Mouse (Mus musculus) forebrain, embryonic 14.5 days (tissue): ENCODE results near the gene Rgs16. TPM values are rescaled to one million over a fixed set of nuclear protein-coding genes. Genes with fewer than 3 reads are reported as not detected.

Experiments used
- ATAC-seq: fragments of 200-750 bp; cut with Nextera tagmentation; 2 replicates; pipeline ENCODE4 v1.8.0; 2017; ENCODE audit warnings: mild to moderate bottlenecking, moderate library complexity
- DNase-seq: peaks from one replicate; pipeline ENCODE4 v3.0.0-alpha.2; 2015; ENCODE audit warnings: low spot score
- H3K27ac ChIP-seq: fragments of 300-500 bp; sonication (generic); 2 replicates; pipeline ENCODE4 v1.5.1; 2014; ENCODE audit warnings: low read depth, mild to moderate bottlenecking, control low read depth, low read length, moderate library complexity
- H3K27me3 ChIP-seq: fragments of 300-500 bp; sonication (generic); replicated peaks from 2 replicates; pipeline ENCODE4 v1.6.1; 2014; ENCODE audit warnings: low read length, control low read depth, mixed read lengths; ENCODE audit not compliant: control insufficient read depth, insufficient read depth
- H3K36me3 ChIP-seq: fragments of 300-500 bp; sonication (generic); 2 replicates; pipeline ENCODE4 v1.6.1; 2014; ENCODE audit warnings: low read length, control low read depth; ENCODE audit not compliant: control insufficient read depth, insufficient read depth
- H3K4me1 ChIP-seq: fragments of 300-500 bp; sonication (generic); 2 replicates; pipeline ENCODE4 v1.6.1; 2014; ENCODE audit warnings: antibody characterized with exemption, low read length, control low read depth; ENCODE audit not compliant: control insufficient read depth, insufficient read depth
- H3K4me2 ChIP-seq: fragments of 300-500 bp; sonication (generic); 2 replicates; pipeline ENCODE4 v1.6.1; 2014; ENCODE audit warnings: mild to moderate bottlenecking, control low read depth, low read length
- H3K4me3 ChIP-seq: fragments of 300-500 bp; sonication (generic); 2 replicates; pipeline ENCODE4 v1.5.1; 2014; ENCODE audit warnings: low read depth, low read length, control low read depth
- H3K9ac ChIP-seq: fragments of 300-500 bp; sonication (generic); 2 replicates; pipeline ENCODE4 v1.6.1; 2014; ENCODE audit warnings: mild to moderate bottlenecking, low read length, control low read depth, moderate library complexity
- H3K9me3 ChIP-seq: fragments of 300-500 bp; sonication (generic); replicated peaks from 2 replicates; pipeline ENCODE4 v1.6.1; 2016; ENCODE audit warnings: low read length, control low read depth, mixed read lengths; ENCODE audit not compliant: control insufficient read depth
- WGBS: fragments of 180-500 bp; shearing (Covaris S2); extraction: QIAGEN DNeasy Blood & Tissue Kit; methylation state at CpG from one replicate; pipeline ENCODE4 v1.1.7; 2014; 5-methylcytosine and 5-hydroxymethylcytosine counted together
- polyA plus RNA-seq: library from polyadenylated mRNA; unstranded; fragments of >200 nt; fragmentation: Nextera tagmentation; extraction: Ambion mirVana; gene quantifications from 2 replicates; pipeline ENCODE4 v1.2.1, GENCODE M21; 2014

The Rgs16 gene
- polyA plus RNA-seq, 1 experiment from 2014 or later = 20.0 TPM

DNA sequence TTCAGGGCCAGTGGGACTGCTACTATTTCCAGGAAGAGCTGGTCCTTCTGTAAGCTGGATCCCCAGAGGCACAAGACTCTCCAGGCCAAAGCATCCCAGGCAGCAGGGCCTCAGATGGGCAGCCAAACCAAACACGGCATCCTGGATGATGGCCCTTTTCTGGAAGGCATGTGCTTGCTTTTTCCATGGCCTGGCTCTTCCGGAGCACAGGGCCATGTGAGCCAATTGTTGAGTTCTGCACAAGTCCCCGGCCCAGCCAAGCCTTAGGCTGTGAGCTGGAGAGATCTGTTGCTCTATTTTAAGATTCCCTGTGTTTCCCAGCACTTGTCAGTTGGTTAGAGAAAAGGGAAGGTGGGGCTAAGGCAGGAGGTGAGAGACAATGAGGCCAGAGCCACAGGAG is 9.5 kb upstream of the Rgs16 start:
- Histone ChIP-seq H3K4me3 (no peak overlapping the region), H3K4me2 (no peak overlapping the region), H3K36me3 (no peaks in the 10 kb centered on the region), H3K4me1 (no peaks in the 10 kb centered on the region), H3K27ac (no peak overlapping the region), H3K9me3 (no peaks in the 10 kb centered on the region), H3K9ac (no peak overlapping the region), H3K27me3 (no peaks in the 10 kb centered on the region)
- ATAC-seq (no peak), DNase-seq (no peak)
- 47% methylated on average over 3 of the region's 3 CpGs for WGBS

DNA sequence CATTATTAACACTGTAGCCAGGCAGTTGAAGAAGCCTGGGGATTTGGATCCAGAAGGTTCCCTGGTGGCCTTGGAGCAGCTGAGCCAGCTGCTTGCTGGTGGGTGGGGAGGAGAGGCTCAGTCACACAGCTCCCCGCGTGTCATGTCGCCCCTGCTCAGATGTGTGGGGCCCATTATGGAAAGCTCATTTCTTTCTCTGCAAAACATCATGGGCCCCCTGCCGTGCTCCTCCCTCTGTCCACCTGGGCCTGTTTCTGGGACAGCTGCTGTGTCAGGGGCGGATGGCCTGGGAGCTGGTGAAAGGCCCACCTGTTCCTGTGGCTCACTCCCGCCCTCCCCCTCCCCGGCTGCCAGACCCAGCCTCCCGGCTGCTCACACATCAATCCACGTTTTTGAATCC is 7.0 kb upstream of the Rgs16 start:
- 39% methylated on average over 9 of the region's 9 CpGs for WGBS
- ATAC-seq = peak; percentile 30; the same call in 1 of the 2 replicates

DNA sequence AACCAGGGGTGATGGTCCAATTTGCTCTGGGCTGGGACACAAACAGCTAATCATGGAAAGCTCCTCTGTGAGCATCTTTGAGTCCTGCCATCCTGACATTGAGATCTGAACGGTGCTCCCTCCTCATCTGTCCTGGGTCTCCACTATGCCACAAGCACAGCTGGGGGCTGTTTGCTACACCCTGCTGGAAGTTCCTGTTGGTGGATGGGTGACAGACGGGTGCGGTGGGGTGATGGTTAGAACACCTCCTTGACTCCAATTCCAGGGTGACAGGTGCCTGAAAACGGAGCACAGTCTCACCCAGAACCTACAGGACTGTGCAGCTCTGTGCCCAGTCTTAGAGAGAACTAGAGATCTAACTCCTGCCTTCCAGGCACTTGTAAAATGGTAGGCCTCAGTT is 5.3 kb upstream of the Rgs16 start:
- H3K9ac ChIP-seq = no peak overlapping the region
- no peaks in the 10 kb centered on the region for H3K36me3 ChIP-seq
- no peak for DNase-seq
- H3K4me1 ChIP-seq = peaks cover 19% of the 10 kb centered on the region
- 93% methylated on average over 4 of the region's 4 CpGs for WGBS
- no peaks in the 10 kb centered on the region for H3K27me3 ChIP-seq
- H3K27ac ChIP-seq = no peak overlapping the region
- H3K4me3 ChIP-seq = no peak overlapping the region
- no peaks in the 10 kb centered on the region for H3K9me3 ChIP-seq
- H3K4me2 ChIP-seq = no peak overlapping the region
- ATAC-seq = no peak

More for the DNA sequence above, 7.0 kb upstream of the Rgs16 start:
- H3K9ac ChIP-seq = no peak overlapping the region
- peak; percentile 22 for DNase-seq
- no peak overlapping the region for H3K27ac ChIP-seq
- H3K4me1 ChIP-seq = peaks cover 13% of the 10 kb centered on the region
- H3K4me3 ChIP-seq = no peak overlapping the region
- no peaks in the 10 kb centered on the region for H3K36me3 ChIP-seq
- no peak overlapping the region for H3K4me2 ChIP-seq
- H3K9me3 ChIP-seq = no peaks in the 10 kb centered on the region
- H3K27me3 ChIP-seq = no peaks in the 10 kb centered on the region

DNA sequence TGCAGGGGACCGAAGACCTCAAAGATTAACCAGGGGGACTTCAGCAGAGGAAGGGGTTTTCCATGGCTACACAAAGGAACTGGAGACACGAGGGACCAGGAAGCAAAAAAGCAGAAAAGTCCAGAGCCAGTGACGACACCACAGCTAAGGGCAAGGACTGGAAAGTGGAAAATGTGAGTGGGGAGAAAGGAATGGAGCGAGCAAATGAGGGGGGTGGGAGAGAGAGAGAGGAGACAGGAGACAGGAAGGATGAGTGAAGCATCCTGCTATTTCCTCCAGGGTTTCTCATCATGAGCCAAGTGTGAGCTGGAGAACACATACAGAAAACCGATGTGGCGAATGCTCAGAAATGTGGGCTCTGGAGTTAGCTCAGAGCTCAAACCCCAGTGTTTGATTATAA is 4.1 kb upstream of the Rgs16 start:
- WGBS = 74% methylated on average over 6 of the region's 6 CpGs
- Histone ChIP-seq H3K4me2 (no peak overlapping the region), H3K9ac (no peak overlapping the region), H3K4me3 (no peak overlapping the region), H3K36me3 (no peaks in the 10 kb centered on the region), H3K9me3 (no peaks in the 10 kb centered on the region), H3K27me3 (no peaks in the 10 kb centered on the region), H3K4me1 (peaks cover 19% of the 10 kb centered on the region), H3K27ac (no peak overlapping the region)
- DNase-seq = no peak
- ATAC-seq = no peak

DNA sequence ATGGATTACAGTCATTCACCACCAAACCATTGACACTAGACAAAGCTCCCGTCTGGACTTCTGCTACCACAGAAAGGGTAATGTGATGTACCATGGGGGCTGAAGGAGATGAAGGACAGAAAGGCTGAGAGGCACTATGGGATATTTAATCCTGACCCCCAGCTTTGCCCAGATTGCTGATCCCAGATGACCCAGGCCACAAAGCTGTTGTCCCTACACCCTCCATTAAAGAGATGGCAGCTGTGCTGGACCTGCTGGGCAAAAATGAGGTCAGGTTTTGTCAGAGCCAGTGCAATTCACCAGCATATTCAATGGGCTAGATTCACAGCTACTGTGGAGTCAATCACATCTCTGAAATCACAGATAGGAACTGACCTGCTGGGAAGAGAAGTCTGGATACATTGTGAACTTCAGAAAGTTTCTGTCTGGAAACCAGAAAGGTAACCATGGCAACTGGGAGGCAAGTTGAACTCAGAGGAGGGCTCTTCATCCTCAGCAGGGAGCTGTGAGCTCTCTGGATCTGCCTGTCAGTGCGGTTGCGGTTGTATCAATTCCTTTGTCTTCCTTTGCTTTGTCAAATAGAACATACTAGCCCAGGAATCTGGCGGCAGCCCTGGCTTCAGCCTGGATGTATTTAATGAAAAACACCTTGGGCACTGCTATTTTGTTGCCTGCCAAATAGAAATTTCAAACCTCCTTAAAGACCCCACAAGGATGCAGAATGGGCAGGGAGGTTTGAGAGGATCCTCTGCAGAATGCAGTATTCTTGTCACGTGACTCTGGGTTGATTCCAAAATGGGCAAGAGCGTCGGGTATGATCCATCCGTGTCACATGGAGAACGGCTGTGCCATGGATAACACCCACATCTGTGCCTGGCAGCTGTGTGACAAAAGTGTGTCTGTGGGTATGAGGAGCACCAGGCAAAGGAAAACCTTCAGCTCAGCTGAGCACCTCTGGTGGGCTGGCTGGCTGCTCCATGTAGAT is 2.8 kb upstream of the Rgs16 start:
- DNase-seq (peak; percentile 79), ATAC-seq (peak; percentile 24; the same call in 1 of the 2 replicates)
- Histone ChIP-seq H3K27me3 (no peaks in the 10 kb centered on the region), H3K36me3 (no peaks in the 10 kb centered on the region), H3K4me1 (peaks cover 19% of the 10 kb centered on the region), H3K27ac (peak overlapping the region; percentile 69), H3K4me2 (no peak overlapping the region), H3K9me3 (no peaks in the 10 kb centered on the region), H3K9ac (no peak overlapping the region), H3K4me3 (no peak overlapping the region)
- WGBS = 35% methylated on average over 9 of the region's 9 CpGs

DNA sequence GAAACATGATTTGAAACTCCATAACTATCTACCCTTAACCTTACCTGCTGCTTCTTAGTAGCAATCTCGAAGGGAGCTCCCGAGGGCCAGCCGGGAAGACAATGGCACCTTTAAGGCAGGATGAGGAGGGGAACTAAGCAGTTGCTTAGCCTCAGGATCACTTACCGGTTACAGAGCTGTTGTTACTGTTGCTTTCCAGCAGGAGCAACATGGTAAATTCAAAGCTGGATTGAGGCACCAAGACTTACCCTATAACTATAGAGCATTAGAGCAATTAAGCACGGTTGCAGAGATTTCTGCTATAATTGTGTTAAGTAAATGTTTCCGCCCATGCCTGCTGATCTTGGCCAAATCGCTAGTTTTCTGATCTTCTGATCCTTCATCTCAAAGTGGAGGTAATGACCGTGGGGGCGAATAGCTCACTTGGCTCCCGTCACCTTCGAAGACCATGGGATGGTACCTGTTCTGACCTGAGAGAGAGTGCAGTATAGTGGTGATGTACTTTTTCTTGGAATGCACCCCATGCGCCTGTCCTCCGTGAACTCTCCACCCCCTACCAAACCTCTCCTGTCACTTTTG is 623 bp upstream of the Rgs16 start:
- H3K4me1 ChIP-seq = peaks cover 19% of the 10 kb centered on the region
- ATAC-seq (0 out of 2 replicates have a peak, but pooled peaks have one; percentile 18), DNase-seq (peak; percentile 37)
- no peaks in the 10 kb centered on the region for H3K27me3 ChIP-seq
- peak overlapping the region; percentile 74 for H3K4me2 ChIP-seq
- peaks cover 16% of the 10 kb centered on the region for H3K36me3 ChIP-seq
- WGBS = 17% methylated on average over 13 of the region's 13 CpGs
- no peak overlapping the region for H3K27ac ChIP-seq
- H3K9me3 ChIP-seq = no peaks in the 10 kb centered on the region
- H3K9ac ChIP-seq = peak overlapping the region; percentile 70; the same call in 1 of the 2 replicates
- peak overlapping the region; percentile 50 for H3K4me3 ChIP-seq

DNA sequence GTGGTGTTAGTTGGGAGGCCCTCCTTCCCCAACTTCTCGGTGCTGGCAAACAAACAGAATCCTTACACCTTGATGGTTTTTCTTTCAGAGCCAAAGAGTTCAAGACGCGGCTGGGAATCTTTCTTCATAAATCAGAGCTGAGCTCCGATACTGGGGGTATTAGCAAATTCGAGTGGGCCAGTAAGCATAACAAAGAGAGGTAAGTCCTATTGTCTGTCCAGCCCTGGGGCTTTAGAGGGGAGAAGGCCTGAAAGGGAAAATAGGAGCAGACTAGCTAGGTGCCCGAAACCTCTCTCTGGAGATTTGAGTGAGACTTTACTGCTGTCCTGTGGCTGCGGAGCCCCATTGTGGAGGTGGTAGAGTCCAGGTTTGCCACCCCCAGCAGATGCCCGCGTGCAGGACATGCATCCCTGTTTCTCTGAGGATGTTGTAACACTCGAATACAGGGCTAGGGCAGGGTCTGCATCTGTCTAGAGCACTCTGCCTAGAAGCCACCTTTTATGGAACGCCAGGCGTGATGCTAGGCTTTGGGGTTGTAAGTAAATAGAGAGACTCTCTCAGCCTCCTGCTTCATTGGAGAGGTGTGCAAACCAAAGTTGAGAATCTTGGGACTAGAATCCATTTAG is 739 bp downstream of the Rgs16 start:
- WGBS = 24% methylated on average over 12 of the region's 12 CpGs
- H3K9ac ChIP-seq = peak overlapping the region; percentile 70

DNA sequence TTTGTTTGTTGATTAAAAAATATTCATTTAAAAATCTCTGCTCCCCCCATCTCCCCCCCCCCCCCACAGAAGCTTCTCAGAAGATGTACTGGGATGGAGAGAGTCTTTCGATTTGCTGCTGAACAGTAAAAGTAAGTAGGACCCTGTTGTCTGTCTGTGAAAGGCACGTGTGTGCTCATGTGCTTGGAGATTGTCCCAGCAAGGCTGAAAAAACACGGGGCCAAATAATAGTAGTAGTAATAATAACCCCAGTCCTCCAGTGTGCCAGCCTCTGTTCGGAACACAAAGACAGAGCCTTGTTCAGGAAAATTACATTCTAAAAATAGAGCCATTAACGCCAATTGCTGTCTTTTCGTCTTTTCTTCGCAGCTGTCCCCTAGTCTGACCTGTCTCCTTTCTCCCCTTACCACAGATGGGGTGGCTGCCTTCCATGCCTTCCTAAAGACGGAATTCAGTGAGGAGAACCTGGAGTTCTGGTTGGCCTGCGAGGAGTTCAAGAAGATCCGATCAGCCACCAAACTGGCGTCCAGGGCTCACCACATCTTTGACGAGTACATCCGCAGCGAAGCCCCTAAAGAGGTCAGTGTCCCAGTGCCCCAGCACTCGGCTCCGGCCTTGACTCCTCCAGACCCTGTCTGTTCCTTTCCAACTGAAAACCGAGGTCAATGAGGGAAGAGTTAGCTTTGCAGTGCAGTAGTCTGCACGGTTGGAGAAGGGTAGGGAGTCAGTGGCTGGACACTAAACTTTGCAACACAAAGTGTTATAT is 1.6 kb downstream of the Rgs16 start:
- H3K27ac ChIP-seq = no peak overlapping the region
- peaks cover 16% of the 10 kb centered on the region for H3K36me3 ChIP-seq
- no peak for ATAC-seq
- peak overlapping the region; percentile 50 for H3K4me3 ChIP-seq
- peak overlapping the region; percentile 70 for H3K9ac ChIP-seq
- H3K9me3 ChIP-seq = no peaks in the 10 kb centered on the region
- WGBS = 61% methylated on average over 18 of the region's 18 CpGs
- H3K4me2 ChIP-seq = peak overlapping the region; percentile 74
- H3K4me1 ChIP-seq = peaks cover 19% of the 10 kb centered on the region
- peak; percentile 46 for DNase-seq
- no peaks in the 10 kb centered on the region for H3K27me3 ChIP-seq

More for the DNA sequence above, 739 bp downstream of the Rgs16 start:
- H3K4me2 ChIP-seq = peak overlapping the region; percentile 74
- H3K27me3 ChIP-seq = no peaks in the 10 kb centered on the region
- peaks cover 19% of the 10 kb centered on the region for H3K4me1 ChIP-seq
- ATAC-seq (no peak), DNase-seq (no peak)
- H3K36me3 ChIP-seq = peaks cover 16% of the 10 kb centered on the region
- no peak overlapping the region for H3K27ac ChIP-seq
- H3K9me3 ChIP-seq = no peaks in the 10 kb centered on the region
- peak overlapping the region; percentile 50 for H3K4me3 ChIP-seq
